Mouse (Mus musculus) stomach, embryonic 15.5 days (tissue): Measurements from ENCODE around the gene Gpr137c. TPM values are rescaled to one million over a fixed set of nuclear protein-coding genes. Genes with fewer than 3 reads are reported as not detected.

Source experiments
- ATAC-seq: fragments of 200-750 bp; cut with Nextera tagmentation; 2 replicates; pipeline ENCODE4 v1.8.0; 2017; ENCODE audit warnings: low read depth, moderate number of reproducible peaks, moderate TSS enrichment; ENCODE audit not compliant: insufficient read depth, low FRiP score
- H3K27ac ChIP-seq: fragments of 300-500 bp; sonication (generic); 2 replicates; pipeline ENCODE4 v1.5.1; 2015; ENCODE audit warnings: mild to moderate bottlenecking, inconsistent platforms
- H3K27me3 ChIP-seq: fragments of 300-500 bp; sonication (generic); replicated peaks from 2 replicates; pipeline ENCODE4 v1.6.1; 2015; ENCODE audit warnings: inconsistent platforms
- H3K36me3 ChIP-seq: fragments of 300-500 bp; sonication (generic); 2 replicates; pipeline ENCODE4 v1.6.1; 2015; ENCODE audit warnings: inconsistent platforms
- H3K4me1 ChIP-seq: fragments of 300-500 bp; sonication (generic); 2 replicates; pipeline ENCODE4 v1.6.1; 2015; ENCODE audit warnings: inconsistent platforms
- H3K4me2 ChIP-seq: fragments of 300-500 bp; sonication (generic); 2 replicates; pipeline ENCODE4 v1.6.1; 2015; ENCODE audit warnings: mild to moderate bottlenecking, inconsistent platforms
- H3K4me3 ChIP-seq: fragments of 300-500 bp; sonication (generic); replicated peaks from 2 replicates; pipeline ENCODE4 v1.5.1; 2015; ENCODE audit warnings: inconsistent platforms
- H3K9ac ChIP-seq: fragments of 300-500 bp; sonication (generic); 2 replicates; pipeline ENCODE4 v1.6.1; 2015; ENCODE audit warnings: inconsistent platforms
- H3K9me3 ChIP-seq: fragments of 300-500 bp; sonication (generic); 2 replicates; pipeline ENCODE4 v1.6.1; 2016; ENCODE audit warnings: inconsistent platforms
- WGBS: fragments of 180-500 bp; shearing (Covaris S2); methylation state at CpG from one replicate; pipeline ENCODE4 v1.1.7; 2015; 5-methylcytosine and 5-hydroxymethylcytosine counted together
- polyA plus RNA-seq: library from polyadenylated mRNA; unstranded; fragments of >200 nt; fragmentation: Nextera tagmentation; extraction: Ambion mirVana; gene quantifications from 2 replicates; pipeline ENCODE4 v1.2.1, GENCODE M21; 2015

Gpr137c gene
- polyA plus RNA-seq, 1 experiment from 2014 or later, result 1.8 TPM

DNA sequence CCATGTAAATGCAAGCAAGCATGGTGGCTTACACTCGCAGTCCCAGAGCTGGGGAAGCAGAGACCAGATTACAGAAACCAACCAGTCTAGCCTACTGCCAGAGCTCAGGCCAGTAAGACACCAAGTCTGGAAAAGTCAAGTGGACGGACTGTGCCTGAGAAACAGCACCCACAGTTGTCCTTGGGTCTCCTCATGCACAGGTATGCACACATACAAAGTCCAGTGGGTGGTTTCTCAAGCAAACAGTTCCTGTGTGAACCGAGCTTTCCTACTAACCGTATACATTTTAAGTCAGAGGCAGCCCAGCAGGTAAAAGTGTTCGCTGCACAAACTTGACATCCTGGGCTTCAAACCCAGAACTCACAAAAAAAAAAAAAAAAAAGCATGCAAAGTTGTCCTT is 86.3 kb downstream of the Gpr137c start:
- no peaks in the 10 kb centered on the region for H3K27me3 ChIP-seq
- 91% methylated on average over 5 of the region's 5 CpGs for whole genome bisulfite sequencing
- no peaks in the 10 kb centered on the region for H3K4me1 ChIP-seq
- H3K4me3 ChIP-seq, result no peak overlapping the region
- no peak overlapping the region for H3K9ac ChIP-seq
- H3K4me2 ChIP-seq, result no peak overlapping the region
- H3K36me3 ChIP-seq, result peaks cover 11% of the 10 kb centered on the region; the same call in 1 of the 2 replicates
- ATAC-seq, result no peak
- H3K9me3 ChIP-seq, result no peaks in the 10 kb centered on the region
- no peak overlapping the region for H3K27ac ChIP-seq

DNA sequence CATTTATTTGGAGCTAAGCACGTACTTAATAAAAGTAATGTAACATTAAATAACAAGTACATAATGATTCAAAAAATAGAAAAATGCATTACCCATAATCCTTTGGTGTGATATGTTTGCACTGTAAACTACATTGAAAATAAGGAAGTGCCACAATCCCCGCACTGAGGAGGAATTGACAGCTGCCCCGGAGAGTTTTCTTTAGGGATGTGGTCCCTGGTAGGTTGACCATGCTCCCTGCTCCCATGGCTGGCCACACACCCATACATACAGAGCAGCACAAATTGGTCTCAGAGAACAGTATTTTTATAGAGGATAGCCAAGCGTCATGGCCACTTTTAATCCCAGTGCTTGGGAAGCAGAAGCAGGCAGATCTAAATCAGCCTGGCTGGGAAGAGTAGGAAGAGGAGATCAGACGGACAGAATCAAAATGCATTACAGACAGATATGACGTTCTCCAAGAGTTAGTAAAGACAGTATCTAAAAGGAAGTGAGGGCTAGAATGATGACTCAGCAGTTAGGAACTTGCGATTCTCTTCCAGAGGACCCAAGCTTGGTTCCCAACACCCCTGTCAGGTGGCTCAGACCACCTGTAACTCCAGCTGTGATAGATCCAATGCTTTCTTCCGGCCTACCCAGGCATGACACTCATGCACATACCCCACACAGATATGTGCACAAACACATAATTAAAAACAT is 88.3 kb downstream of the Gpr137c start:
- Histone ChIP-seq H3K36me3 (peaks cover 4% of the 10 kb centered on the region; the same call in 1 of the 2 replicates), H3K27ac (no peak overlapping the region), H3K4me3 (no peak overlapping the region), H3K27me3 (no peaks in the 10 kb centered on the region), H3K4me1 (no peaks in the 10 kb centered on the region), H3K9me3 (no peaks in the 10 kb centered on the region), H3K4me2 (no peak overlapping the region), H3K9ac (no peak overlapping the region)
- no peak for ATAC-seq
- 90% methylated on average over 8 of the region's 8 CpGs for WGBS

DNA sequence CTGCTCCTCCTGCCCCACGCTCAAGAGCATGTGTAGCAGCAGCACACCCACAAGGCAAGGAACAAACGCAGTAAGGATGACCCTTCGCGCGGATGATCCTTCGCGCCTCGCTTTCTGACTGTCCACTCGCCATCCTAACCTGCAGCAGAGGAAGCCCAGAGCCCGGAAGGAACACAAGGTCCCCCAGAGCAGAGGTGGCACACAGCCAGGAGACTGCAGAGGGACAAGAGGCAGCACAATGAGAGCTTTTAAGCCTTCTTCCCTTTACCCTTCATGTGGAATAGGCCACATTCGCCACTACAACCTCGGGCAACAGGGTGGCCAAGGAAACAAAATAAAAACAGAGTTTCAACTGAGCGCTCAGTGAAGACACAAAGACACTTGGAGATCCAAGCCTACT is 90.1 kb downstream of the Gpr137c start:
- 80% methylated on average over 13 of the region's 13 CpGs for WGBS
- H3K9ac ChIP-seq, result no peak overlapping the region
- H3K27ac ChIP-seq, result no peak overlapping the region
- no peaks in the 10 kb centered on the region for H3K36me3 ChIP-seq
- H3K4me2 ChIP-seq, result no peak overlapping the region
- H3K27me3 ChIP-seq, result no peaks in the 10 kb centered on the region
- no peaks in the 10 kb centered on the region for H3K9me3 ChIP-seq
- H3K4me3 ChIP-seq, result no peak overlapping the region
- no peak for ATAC-seq
- no peaks in the 10 kb centered on the region for H3K4me1 ChIP-seq

DNA sequence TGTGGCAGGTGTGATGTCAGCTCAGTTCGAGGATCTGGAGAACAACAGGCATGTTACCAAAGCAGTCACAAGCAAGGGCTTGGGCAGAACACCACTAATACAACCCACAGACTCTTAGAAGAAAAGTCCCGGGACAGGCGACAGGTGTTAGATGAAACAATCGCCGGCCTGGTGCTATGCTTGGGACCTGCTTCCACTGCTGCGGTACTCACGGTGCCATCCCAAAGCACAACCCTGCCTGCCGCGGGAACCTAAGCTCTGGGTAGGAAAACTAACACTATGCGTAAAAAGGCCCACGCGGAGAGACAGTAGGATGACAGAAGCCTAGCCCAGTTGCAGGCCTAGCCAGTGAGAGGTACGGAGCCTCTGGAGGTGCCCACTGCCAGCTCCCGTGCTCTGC is 90.6 kb downstream of the Gpr137c start:
- Histone ChIP-seq H3K27ac (no peak overlapping the region), H3K27me3 (no peaks in the 10 kb centered on the region), H3K4me2 (no peak overlapping the region), H3K9ac (no peak overlapping the region), H3K36me3 (no peaks in the 10 kb centered on the region), H3K4me3 (no peak overlapping the region), H3K4me1 (no peaks in the 10 kb centered on the region), H3K9me3 (no peaks in the 10 kb centered on the region)
- no peak for ATAC-seq
- WGBS, result 92% methylated on average over 14 of the region's 14 CpGs

DNA sequence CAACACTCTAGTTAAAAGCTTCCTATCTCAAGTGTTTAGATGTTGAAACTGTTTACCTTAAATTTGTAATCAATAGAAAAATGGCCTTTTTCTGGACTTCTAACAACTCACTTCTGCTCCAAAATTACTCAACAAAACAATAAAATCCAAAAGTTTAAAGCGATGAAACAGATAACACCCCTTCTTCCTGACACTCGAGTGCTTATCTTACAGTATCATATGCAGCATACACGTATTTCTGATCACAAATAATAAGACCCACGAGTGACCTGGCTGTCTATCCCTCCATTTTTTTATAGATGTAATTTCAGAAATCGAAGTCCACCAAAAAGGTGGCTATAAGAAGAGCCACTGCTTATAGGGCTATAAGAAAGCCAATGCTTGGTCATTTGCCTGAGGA is 97.4 kb downstream of the Gpr137c start:
- ATAC-seq, result no peak
- H3K4me2 ChIP-seq, result peak overlapping the region; percentile 57
- no peak overlapping the region for H3K9ac ChIP-seq
- H3K4me3 ChIP-seq, result peak overlapping the region; percentile 85
- 60% methylated on average over 5 of the region's 5 CpGs for WGBS
- no peak overlapping the region for H3K27ac ChIP-seq
- H3K9me3 ChIP-seq, result no peaks in the 10 kb centered on the region
- no peaks in the 10 kb centered on the region for H3K27me3 ChIP-seq
- H3K4me1 ChIP-seq, result no peaks in the 10 kb centered on the region
- no peaks in the 10 kb centered on the region for H3K36me3 ChIP-seq

DNA sequence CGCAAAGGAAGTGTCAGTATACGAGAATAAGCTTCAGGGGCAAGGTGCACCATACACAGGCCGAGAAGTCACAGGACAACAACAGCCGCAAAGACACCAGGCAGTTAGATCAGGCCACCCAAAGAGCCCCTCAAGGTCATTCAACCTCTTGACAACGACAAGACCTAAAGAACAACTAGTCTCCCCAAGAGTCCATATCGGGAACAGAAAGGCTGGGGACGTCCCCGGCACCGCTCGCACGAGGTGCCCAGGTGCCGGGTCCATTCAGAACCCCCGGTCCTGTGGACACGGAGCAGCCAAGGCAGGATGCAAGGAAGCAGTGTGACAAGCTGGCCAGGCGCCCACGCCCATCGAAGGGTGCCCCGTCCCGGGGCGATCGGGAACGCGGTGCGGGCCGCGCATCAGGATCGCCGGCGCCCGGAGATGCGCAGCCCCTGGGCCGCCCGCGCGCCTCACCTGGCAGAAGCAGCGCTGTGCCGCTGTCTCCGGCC is 98.4 kb downstream of the Gpr137c start:
- peak overlapping the region; percentile 85 for H3K4me3 ChIP-seq
- peak overlapping the region; percentile 95 for H3K27ac ChIP-seq
- H3K9me3 ChIP-seq, result no peaks in the 10 kb centered on the region
- H3K4me2 ChIP-seq, result peak overlapping the region; percentile 57
- H3K27me3 ChIP-seq, result no peaks in the 10 kb centered on the region
- ATAC-seq, result 0 out of 2 replicates have a peak, but pooled peaks have one; percentile 21
- under 1% methylated on average over 38 of the region's 38 CpGs for WGBS
- H3K9ac ChIP-seq, result peak overlapping the region; percentile 92
- no peaks in the 10 kb centered on the region for H3K36me3 ChIP-seq
- no peaks in the 10 kb centered on the region for H3K4me1 ChIP-seq

DNA sequence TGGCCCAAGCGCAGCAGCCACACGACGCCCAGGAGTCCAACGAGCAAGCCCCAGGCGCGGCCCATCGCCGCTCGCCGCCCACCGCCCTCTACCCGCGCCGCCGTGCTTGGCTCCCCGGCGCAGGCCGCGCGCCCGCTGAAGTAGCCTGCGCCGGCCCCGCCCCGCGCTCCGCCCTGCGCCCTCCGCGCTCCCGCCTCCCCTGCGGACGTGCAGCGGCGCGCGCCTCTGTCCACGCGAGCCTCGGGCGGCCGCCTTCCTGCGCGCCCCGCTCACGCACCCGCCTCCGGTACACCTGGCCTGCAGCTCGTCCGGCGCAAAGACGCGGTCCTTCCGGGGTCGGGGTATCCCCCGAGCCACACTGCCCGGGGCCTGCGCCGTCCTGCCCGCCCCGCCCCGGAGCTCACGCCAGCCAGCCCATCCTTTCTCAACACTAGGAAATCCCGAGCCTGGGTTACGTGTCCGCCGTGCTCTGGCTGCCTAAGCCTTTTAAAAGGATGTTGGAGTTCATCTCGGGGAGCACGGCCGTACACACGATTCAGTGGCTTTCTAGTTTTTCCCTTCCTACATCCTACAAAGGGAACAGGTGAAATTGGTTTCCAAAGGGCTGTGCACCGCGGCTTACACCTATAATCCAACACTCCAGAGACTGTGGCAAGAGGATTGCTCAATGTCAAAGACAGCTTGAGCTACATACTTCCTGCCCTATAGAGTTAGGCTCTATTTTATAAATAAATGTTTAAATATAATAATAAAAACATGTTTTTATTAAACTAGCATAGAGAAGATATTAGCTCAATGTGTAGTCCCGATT is 99.1 kb downstream of the Gpr137c start, which contains the start of gene Ero1l:
Gene Ero1l (minus strand): TSS at position 346 of the 811 bp plus-strand sequence.
- Histone ChIP-seq H3K4me2 (peak within 1 kb of the TSS; percentile 57), H3K27ac (peak within 1 kb of the TSS; percentile 95), H3K9ac (peak within 1 kb of the TSS; percentile 92), H3K4me1 (no peaks in the 10 kb centered on the region), H3K4me3 (peak within 1 kb of the TSS; percentile 85), H3K27me3 (no peaks in the 10 kb centered on the region), H3K9me3 (no peaks in the 10 kb centered on the region), H3K36me3 (no peaks in the 10 kb centered on the region)
- WGBS, result 2% methylated on average over 63 of the region's 74 CpGs
- ATAC-seq, result peak; percentile 96

DNA sequence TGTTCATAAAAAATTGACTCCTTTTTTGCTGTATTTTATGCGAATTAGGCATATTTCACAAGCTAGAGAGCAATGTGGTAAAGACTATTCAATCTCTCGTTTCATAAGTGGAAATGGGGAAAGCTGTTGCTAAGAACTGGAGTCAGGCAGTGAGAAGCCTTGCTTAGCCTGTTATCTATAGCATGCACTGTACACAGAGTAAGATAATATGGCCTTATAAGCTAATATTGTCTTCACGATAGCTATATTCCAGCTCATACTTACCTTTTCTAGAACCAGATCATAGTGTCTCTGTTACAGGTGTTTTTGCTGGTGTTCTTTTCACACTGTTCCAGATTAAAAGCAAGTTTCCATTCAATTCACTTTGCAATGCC is 99.7 kb downstream of the Gpr137c start:
- no peak for ATAC-seq
- Histone ChIP-seq H3K9me3 (no peaks in the 10 kb centered on the region), H3K4me3 (peak overlapping the region; percentile 85; the same call in 1 of the 2 replicates), H3K27me3 (no peaks in the 10 kb centered on the region), H3K4me2 (no peak overlapping the region), H3K4me1 (no peaks in the 10 kb centered on the region), H3K36me3 (no peaks in the 10 kb centered on the region), H3K27ac (peak overlapping the region; percentile 2; the same call in 1 of the 2 replicates), H3K9ac (no peak overlapping the region)
- 52% methylated on average over 3 of the region's 3 CpGs for WGBS

DNA sequence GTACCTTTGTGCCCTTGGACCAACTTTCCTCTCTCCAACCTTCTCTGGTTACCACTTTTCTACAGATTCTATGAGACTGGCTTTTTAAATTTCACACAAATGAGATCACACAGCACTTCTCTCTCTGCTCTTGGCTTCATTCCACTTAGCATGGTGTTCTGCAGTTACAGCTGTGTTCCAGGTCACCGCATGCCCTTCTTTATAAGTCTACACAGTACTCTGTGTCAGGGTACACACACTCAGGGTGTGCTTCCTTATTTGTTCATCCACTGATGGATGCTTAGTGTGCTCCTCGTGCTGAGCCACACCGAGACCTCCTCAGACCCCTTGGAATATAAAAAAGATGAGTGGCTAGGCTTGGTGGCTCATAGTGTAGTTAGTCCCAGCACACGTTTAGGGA is 100.6 kb downstream of the Gpr137c start:
- Histone ChIP-seq H3K27me3 (no peaks in the 10 kb centered on the region), H3K27ac (no peak overlapping the region), H3K4me1 (no peaks in the 10 kb centered on the region), H3K9ac (no peak overlapping the region), H3K4me2 (no peak overlapping the region), H3K4me3 (no peak overlapping the region), H3K9me3 (no peaks in the 10 kb centered on the region), H3K36me3 (no peaks in the 10 kb centered on the region)
- WGBS, result 80% methylated on average over 4 of the region's 4 CpGs
- ATAC-seq, result no peak

DNA sequence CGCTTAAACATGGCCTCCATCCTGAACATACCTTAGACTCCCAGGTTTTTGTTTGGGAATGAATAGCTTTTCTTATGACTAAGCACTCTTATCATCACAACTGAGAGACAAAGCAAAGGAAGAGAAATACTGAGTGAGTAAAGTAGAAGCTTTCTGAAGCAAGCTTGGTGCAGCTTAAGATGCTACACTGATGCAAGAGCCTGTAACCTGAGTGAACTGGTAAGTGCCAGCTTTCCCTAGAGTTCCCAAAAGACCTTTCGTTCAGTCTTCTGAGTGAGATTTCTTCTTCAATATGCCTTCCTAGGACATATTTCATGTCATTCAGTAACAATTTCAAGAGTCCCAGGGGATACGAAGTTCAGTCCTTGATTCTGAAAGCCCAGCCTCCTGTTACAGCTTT is 101.5 kb downstream of the Gpr137c start:
- no peaks in the 10 kb centered on the region for H3K27me3 ChIP-seq
- no peaks in the 10 kb centered on the region for H3K4me1 ChIP-seq
- ATAC-seq, result no peak
- no peak overlapping the region for H3K27ac ChIP-seq
- 76% methylated on average over 3 of the region's 3 CpGs for WGBS
- no peak overlapping the region for H3K4me3 ChIP-seq
- H3K36me3 ChIP-seq, result no peaks in the 10 kb centered on the region
- H3K4me2 ChIP-seq, result no peak overlapping the region
- no peaks in the 10 kb centered on the region for H3K9me3 ChIP-seq
- H3K9ac ChIP-seq, result no peak overlapping the region

DNA sequence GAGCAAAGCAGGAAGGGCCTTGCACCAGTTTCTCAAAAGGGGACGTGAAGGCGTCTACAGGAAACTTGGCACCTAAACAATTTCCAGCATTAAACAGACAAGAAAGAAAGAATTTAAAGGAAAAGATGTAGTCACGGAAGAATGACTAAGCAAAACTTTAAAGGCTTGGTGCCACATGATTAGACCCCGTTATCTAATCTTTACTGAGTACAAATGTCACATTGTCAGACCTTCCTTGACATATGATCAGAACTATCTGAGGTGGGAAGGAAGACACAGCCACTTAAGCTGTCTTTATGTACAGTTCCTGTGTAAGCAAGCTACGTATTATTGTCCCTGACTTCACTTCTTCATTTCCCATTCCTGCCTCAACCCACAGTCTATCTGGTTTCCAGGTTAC is 102.1 kb downstream of the Gpr137c start:
- Histone ChIP-seq H3K27me3 (no peaks in the 10 kb centered on the region), H3K4me2 (no peak overlapping the region), H3K4me3 (no peak overlapping the region), H3K36me3 (no peaks in the 10 kb centered on the region), H3K27ac (no peak overlapping the region), H3K4me1 (no peaks in the 10 kb centered on the region), H3K9ac (no peak overlapping the region), H3K9me3 (no peaks in the 10 kb centered on the region)
- WGBS, result 54% methylated on average over 5 of the region's 5 CpGs
- no peak for ATAC-seq

DNA sequence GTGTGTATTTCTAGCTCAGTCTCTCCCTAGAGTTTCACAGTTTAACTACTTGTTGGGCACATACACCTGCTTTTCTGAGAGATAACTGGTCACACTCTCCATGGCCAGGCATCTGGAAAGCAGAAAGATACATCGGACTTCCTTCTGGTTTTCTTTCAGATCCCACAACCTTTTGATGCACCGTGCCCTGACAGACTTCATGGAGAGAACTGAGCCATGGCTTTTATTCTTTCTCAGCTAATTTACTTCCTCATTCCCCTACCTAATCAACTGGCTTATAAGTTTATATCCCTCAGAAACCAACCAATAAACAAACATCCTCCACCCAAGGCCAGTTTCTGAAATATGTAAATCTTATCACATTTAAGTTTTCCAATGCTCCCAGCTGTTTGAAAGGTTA is 102.9 kb downstream of the Gpr137c start:
- H3K4me3 ChIP-seq, result no peak overlapping the region
- H3K36me3 ChIP-seq, result no peaks in the 10 kb centered on the region
- no peak overlapping the region for H3K9ac ChIP-seq
- no peak for ATAC-seq
- no peaks in the 10 kb centered on the region for H3K27me3 ChIP-seq
- H3K27ac ChIP-seq, result no peak overlapping the region
- no peak overlapping the region for H3K4me2 ChIP-seq
- no peaks in the 10 kb centered on the region for H3K9me3 ChIP-seq
- WGBS, result 88% methylated on average over 2 of the region's 2 CpGs
- H3K4me1 ChIP-seq, result no peaks in the 10 kb centered on the region
